Mouse (Mus musculus): Measurements from ENCODE around the gene Plcxd3. TPM values are rescaled to one million over a fixed set of nuclear protein-coding genes. Genes with fewer than 3 reads are reported as not detected.

The Plcxd3 gene
- polyA plus RNA-seq, 1 experiment from 2014 or later = 1.7 TPM

DNA sequence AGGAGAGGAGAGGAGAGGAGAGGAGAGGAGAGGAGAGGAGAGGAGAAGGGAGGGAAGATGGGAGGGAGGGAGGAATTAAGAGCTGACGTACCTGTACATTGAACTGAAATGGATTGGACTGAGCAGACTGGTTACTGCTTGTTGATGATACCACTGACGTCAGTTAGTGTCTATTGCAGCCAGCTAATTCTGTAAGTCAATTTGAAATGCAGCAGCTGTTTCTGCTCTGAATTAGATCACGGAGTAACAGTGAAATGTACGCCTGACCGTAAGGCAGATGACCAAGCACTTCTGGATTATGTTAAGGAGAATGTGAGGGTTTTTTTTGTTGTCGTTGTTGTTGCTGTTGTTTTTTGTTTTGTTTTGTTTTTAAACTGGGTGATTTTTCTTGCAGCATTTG lies 230.3 kb downstream of the Plcxd3 start:
- peak; percentile 44 for DNase-seq (ENCODE audit: low spot score)

More for the DNA sequence above, 230.3 kb downstream of the Plcxd3 start:
- no peaks in the 10 kb centered on the region for H3K9me3 ChIP-seq (replicated peaks; ENCODE audit: low read length)
- ATAC-seq (replicated peaks; ENCODE audit: low FRiP score, low read depth) = no peak; the same call in 1 of the 2 replicates
- TF ChIP-seq CTCF (IDR thresholded peaks at IDR 0.05; ENCODE audit: low read depth) = no peak
- H3K4me3 ChIP-seq (replicated peaks; ENCODE audit: low read depth, low read length) = no peak overlapping the region
- no peaks in the 10 kb centered on the region for H3K4me1 ChIP-seq (replicated peaks; ENCODE audit: insufficient read depth, low read length)
- H3K36me3 ChIP-seq (ENCODE audit: insufficient read depth, low read length) = no peaks in the 10 kb centered on the region
- no peak overlapping the region for H3K4me2 ChIP-seq (ENCODE audit: low read length)
- whole genome bisulfite sequencing = 43% methylated on average over 6 of the region's 6 CpGs
- no peak overlapping the region for H3K27ac ChIP-seq
- H3K9ac ChIP-seq (ENCODE audit: low read depth, low read length) = no peak overlapping the region
- no peaks in the 10 kb centered on the region for H3K27me3 ChIP-seq (ENCODE audit: insufficient read depth, low read length)

Data from kidney, postnatal 0 days (tissue).